Mouse (Mus musculus) cortical plate, adult 2 months (tissue): ENCODE data around the gene Omt2a.

Source experiments
- CTCF ChIP-seq: fragments of 200-500 bp; IDR thresholded peaks from 2 replicates; pipeline ENCODE4 v1.5.1; 2011; ENCODE audit warnings: mild to moderate bottlenecking, control low read depth, low read length; ENCODE audit not compliant: insufficient read depth; ENCODE audit errors: extremely low read depth
- POLR2A ChIP-seq: fragments of 200-500 bp; IDR thresholded peaks from 2 replicates; pipeline ENCODE4 v1.6.1; 2011; ENCODE audit warnings: mild to moderate bottlenecking, low read length, control low read depth; ENCODE audit not compliant: insufficient read depth; ENCODE audit errors: extremely low read depth

DNA sequence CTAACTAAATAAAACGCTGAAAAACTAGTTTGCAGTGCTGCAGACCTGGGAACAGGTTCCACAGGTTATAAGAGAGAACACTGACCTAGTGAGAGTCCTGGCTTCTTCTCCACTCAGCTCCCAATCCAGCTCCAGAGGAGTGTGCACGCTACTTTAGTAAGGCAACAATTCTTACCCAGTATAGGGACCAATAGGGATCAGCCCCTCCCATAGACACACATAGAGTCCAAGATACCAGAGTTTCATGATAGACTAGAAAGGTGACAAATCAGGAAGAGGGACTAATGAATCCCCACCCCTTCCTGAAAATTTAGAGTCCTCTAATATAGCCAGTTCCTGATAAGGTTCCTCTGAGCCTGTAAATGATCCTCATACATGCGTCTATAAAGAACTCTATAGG is 32.4 kb upstream of the Omt2a start:
- TF ChIP-seq CTCF (no peak), POLR2A (no peak)
